Comparison of ENCODE assay signal across 9 mouse cellular contexts in the genomic region with DNA sequence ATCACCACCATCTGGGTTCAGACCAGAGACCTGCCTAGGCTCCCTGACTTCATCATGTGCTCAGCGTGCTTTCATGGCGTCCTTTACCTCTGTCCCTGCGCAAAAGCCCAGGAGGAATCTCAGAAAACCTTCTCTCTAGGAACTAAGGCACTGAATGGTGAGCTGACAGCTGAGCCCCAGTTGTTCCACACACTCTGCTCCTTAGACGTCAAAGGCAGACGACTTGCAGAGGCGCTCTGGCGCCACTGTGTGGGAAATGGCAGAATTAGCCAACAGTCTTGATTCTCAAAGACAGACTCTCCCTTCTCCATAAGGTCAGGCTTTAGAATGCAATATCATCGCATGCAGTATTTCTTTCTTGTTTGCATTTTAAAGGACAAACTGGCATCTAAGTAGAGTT. TPM values are rescaled to one million over a fixed set of nuclear protein-coding genes. Genes with fewer than 3 reads are reported as not detected.
DNase-seq lines count a peak whose midpoint lies in the region; ATAC-seq and TF ChIP-seq lines count a peak whose summit lies in the region.
"Had no signal": no experiment of that assay in that cellular context is flagged by ENCODE, and none has a peak within 500 bp of the region (broad histone marks: within the 10 kb centered on the region; RNA-seq: fewer than 3 reads in every experiment).

No protein-coding gene starts in this region.

- H3K4me1 ChIP-seq in intestine, postnatal 0 days (replicated peaks; ENCODE audit: control insufficient read depth, insufficient read depth, low read length) = no peaks in the 10 kb centered on the region
- no peaks in the 10 kb centered on the region for H3K4me1 ChIP-seq in limb, embryonic 10.5 days
- no peaks in the 10 kb centered on the region; the same call in 1 of the 2 replicates for H3K4me1 ChIP-seq in midbrain, embryonic 14.5 days (ENCODE audit: control insufficient read depth, insufficient read depth, low read length)
- H3K4me1 ChIP-seq in spleen, adult 2 months (ENCODE audit: control insufficient read depth, insufficient read depth, insufficient read length) = no peaks in the 10 kb centered on the region

- H3K4me2 ChIP-seq in intestine, postnatal 0 days (replicated peaks; ENCODE audit: low read depth) = no peak overlapping the region
- no peak overlapping the region for H3K4me2 ChIP-seq in midbrain, embryonic 14.5 days (ENCODE audit: low read length)

- H3K36me3 ChIP-seq in intestine, postnatal 0 days (ENCODE audit: control insufficient read depth, insufficient read depth) = 0 out of 2 replicates have a peak, but pooled peaks cover 4% of the 10 kb centered on the region
- peaks cover 17% of the 10 kb centered on the region for H3K36me3 ChIP-seq in limb, embryonic 10.5 days
- H3K36me3 ChIP-seq in midbrain, embryonic 14.5 days (ENCODE audit: control insufficient read depth, insufficient read depth, low read length) = peaks cover 10% of the 10 kb centered on the region
- H3K36me3 ChIP-seq in spleen, adult 2 months (ENCODE audit: control insufficient read depth, insufficient read depth, low read length) = peaks cover 5% of the 10 kb centered on the region

- no peak for TF ChIP-seq POLR2A in brain, embryonic 14.5 days (IDR thresholded peaks at IDR 0.05; ENCODE audit: borderline replicate concordance, extremely low read depth, insufficient read depth, insufficient read length, poor library complexity, severe bottlenecking)
- no peak for TF ChIP-seq POLR2A in spleen, adult 2 months (IDR thresholded peaks at IDR 0.05; ENCODE audit: low read depth, low read length)

- H3K27ac ChIP-seq in intestine, postnatal 0 days (ENCODE audit: low read depth, low read length) = no peak overlapping the region
- no peak overlapping the region for H3K27ac ChIP-seq in limb, embryonic 10.5 days
- H3K27ac ChIP-seq in midbrain, embryonic 14.5 days (replicated peaks; ENCODE audit: low read depth, low read length) = no peak overlapping the region
- no peak overlapping the region for H3K27ac ChIP-seq in spleen, adult 2 months (ENCODE audit: insufficient read depth, low read length)

- H3K27me3 ChIP-seq in intestine, postnatal 0 days (replicated peaks; ENCODE audit: control insufficient read depth, insufficient read depth, low read length) = no peaks in the 10 kb centered on the region
- H3K27me3 ChIP-seq in limb, embryonic 10.5 days (ENCODE audit: low read depth, poor library complexity, severe bottlenecking) = no peaks in the 10 kb centered on the region
- no peaks in the 10 kb centered on the region for H3K27me3 ChIP-seq in midbrain, embryonic 14.5 days (ENCODE audit: control insufficient read depth, insufficient read depth, low read length)
- H3K27me3 ChIP-seq in spleen, adult 2 months (ENCODE audit: control insufficient read depth, insufficient read depth, low read length) = no peaks in the 10 kb centered on the region

- ATAC-seq in frontal cortex, adult (ENCODE audit: low TSS enrichment) = peak; percentile 94
- ATAC-seq in intestine, postnatal 0 days = no peak
- ATAC-seq in midbrain, embryonic 14.5 days (ENCODE audit: low FRiP score, low TSS enrichment) = no peak; the same call in 1 of the 2 replicates

- DNase-seq in cerebellum, adult 9-11 months = peak; percentile 19
- no peak for DNase-seq in cerebellum, adult 11 months
- peak; percentile 88 for DNase-seq in brain, embryonic 14.5 days (ENCODE audit: low read depth)
- DNase-seq in limb, embryonic 10.5 days (ENCODE audit: low spot score) = peak; percentile 62
- peak; percentile 89 for DNase-seq in midbrain, embryonic 14.5 days
- DNase-seq in spleen, adult 2 months (ENCODE audit: low read depth in 1 of 2, low spot score in 2 of 2) = peak; percentile 25 to 58

- TF ChIP-seq CTCF in brain, embryonic 14.5 days (IDR thresholded peaks at IDR 0.05; ENCODE audit: borderline replicate concordance, extremely low read depth, insufficient read depth, insufficient read length) = peak; percentile 93
- peak; percentile 95 for TF ChIP-seq CTCF in intestine, postnatal 0 days (IDR thresholded peaks at IDR 0.05; ENCODE audit: low read depth)
- peak; percentile 80; the same call in 1 of the 2 replicates for TF ChIP-seq CTCF in spleen, adult 2 months (IDR thresholded peaks at IDR 0.05; ENCODE audit: extremely low read depth, insufficient read depth, insufficient read length, insufficient replicate concordance)

- no peaks in the 10 kb centered on the region for H3K9me3 ChIP-seq in intestine, postnatal 0 days (ENCODE audit: control insufficient read depth)
- no peaks in the 10 kb centered on the region for H3K9me3 ChIP-seq in limb, embryonic 10.5 days (replicated peaks)
- H3K9me3 ChIP-seq in midbrain, embryonic 14.5 days (ENCODE audit: control insufficient read depth, low read length) = no peaks in the 10 kb centered on the region
- H3K9me3 ChIP-seq: megakaryocyte, embryonic 14.5 days had no signal

- H3K9ac ChIP-seq in intestine, postnatal 0 days (ENCODE audit: low read depth, low read length) = 0 out of 2 replicates have a peak overlapping the region, but pooled peaks have one; percentile 1
- no peak overlapping the region for H3K9ac ChIP-seq in midbrain, embryonic 14.5 days (replicated peaks; ENCODE audit: low read length)

- no peak overlapping the region for H3K4me3 ChIP-seq in intestine, postnatal 0 days (ENCODE audit: low read depth, low read length)
- no peak overlapping the region for H3K4me3 ChIP-seq in limb, embryonic 10.5 days
- H3K4me3 ChIP-seq in midbrain, embryonic 14.5 days (replicated peaks; ENCODE audit: low read depth, low read length) = no peak overlapping the region
- no peak overlapping the region for H3K4me3 ChIP-seq in spleen, adult 2 months (ENCODE audit: extremely low read depth, insufficient read depth, insufficient read length)
- H3K4me3 ChIP-seq: megakaryocyte, embryonic 14.5 days had no signal

- WGBS in intestine, postnatal 0 days = 17% methylated on average over 8 of the region's 8 CpGs
- 22% methylated on average over 8 of the region's 8 CpGs for WGBS in limb, embryonic 10.5 days
- WGBS in midbrain, embryonic 14.5 days = 16% methylated on average over 8 of the region's 8 CpGs
- WGBS in spleen, adult 2 months = 24% methylated on average over 8 of the region's 8 CpGs

RNA-seq across cellular contexts. Expression of gene Svbp, which starts 9.6 kb away (rescaled TPM):
- polyA plus RNA-seq in brain, embryonic 14.5 days (2012; rRNA removed) = 132 and 160 TPM in 2 replicates
- polyA plus RNA-seq in intestine, postnatal 0 days (2015; fragmentation: Nextera tagmentation; extraction: Ambion mirVana) = 88.1 and 91.6 TPM in 2 replicates
- polyA plus RNA-seq in limb, embryonic 10.5 days (2016; fragmentation: Nextera tagmentation; extraction: Ambion mirVana) = 115 and 133 TPM in 2 replicates
- polyA plus RNA-seq in midbrain, embryonic 14.5 days (2014; fragmentation: Nextera tagmentation; extraction: Ambion mirVana) = 253 and 300 TPM in 2 replicates
- 23.0 and 24.8 TPM in 2 replicates for polyA plus RNA-seq in spleen, adult 2 months (2012; rRNA removed)

RNA-seq across cellular contexts. Expression of gene Tmem269, which starts 13.3 kb away (rescaled TPM):
- 0.66 and 0.79 TPM in 2 replicates for polyA plus RNA-seq in brain, embryonic 14.5 days (2012; rRNA removed)
- polyA plus RNA-seq in intestine, postnatal 0 days (2015; fragmentation: Nextera tagmentation; extraction: Ambion mirVana) = 0.10 and 0.12 TPM in 2 replicates
- not detected in 2 replicates for polyA plus RNA-seq in limb, embryonic 10.5 days (2016; fragmentation: Nextera tagmentation; extraction: Ambion mirVana)
- 0.29 and 0.54 TPM in 2 replicates for polyA plus RNA-seq in midbrain, embryonic 14.5 days (2014; fragmentation: Nextera tagmentation; extraction: Ambion mirVana)
- 0.06 and 0.07 TPM in 2 replicates for polyA plus RNA-seq in spleen, adult 2 months (2012; rRNA removed)

RNA-seq across cellular contexts. Expression of gene Ermap, which starts 14.9 kb away (rescaled TPM):
- polyA plus RNA-seq in brain, embryonic 14.5 days (2012; rRNA removed) = 1.3 TPM in 2 replicates
- 0.05 and 0.18 TPM in 2 replicates for polyA plus RNA-seq in intestine, postnatal 0 days (2015; fragmentation: Nextera tagmentation; extraction: Ambion mirVana)
- 6.8 and 7.7 TPM in 2 replicates for polyA plus RNA-seq in limb, embryonic 10.5 days (2016; fragmentation: Nextera tagmentation; extraction: Ambion mirVana)
- 0.24 and 0.63 TPM in 2 replicates for polyA plus RNA-seq in midbrain, embryonic 14.5 days (2014; fragmentation: Nextera tagmentation; extraction: Ambion mirVana)
- 52.3 and 53.8 TPM in 2 replicates for polyA plus RNA-seq in spleen, adult 2 months (2012; rRNA removed)

RNA-seq across cellular contexts. Expression of gene AU022252, which starts 27.8 kb away (rescaled TPM):
- polyA plus RNA-seq in brain, embryonic 14.5 days (2012; rRNA removed) = 13.5 and 18.2 TPM in 2 replicates
- 15.0 and 15.1 TPM in 2 replicates for polyA plus RNA-seq in intestine, postnatal 0 days (2015; fragmentation: Nextera tagmentation; extraction: Ambion mirVana)
- 38.1 and 43.3 TPM in 2 replicates for polyA plus RNA-seq in limb, embryonic 10.5 days (2016; fragmentation: Nextera tagmentation; extraction: Ambion mirVana)
- 21.1 and 26.0 TPM in 2 replicates for polyA plus RNA-seq in midbrain, embryonic 14.5 days (2014; fragmentation: Nextera tagmentation; extraction: Ambion mirVana)
- 2.3 and 2.7 TPM in 2 replicates for polyA plus RNA-seq in spleen, adult 2 months (2012; rRNA removed)

RNA-seq across cellular contexts. Expression of gene P3h1, which starts 28.0 kb away (rescaled TPM):
- polyA plus RNA-seq in brain, embryonic 14.5 days (2012; rRNA removed) = 23.2 and 24.4 TPM in 2 replicates
- 12.2 and 13.0 TPM in 2 replicates for polyA plus RNA-seq in intestine, postnatal 0 days (2015; fragmentation: Nextera tagmentation; extraction: Ambion mirVana)
- polyA plus RNA-seq in limb, embryonic 10.5 days (2016; fragmentation: Nextera tagmentation; extraction: Ambion mirVana) = 12.7 and 16.0 TPM in 2 replicates
- polyA plus RNA-seq in midbrain, embryonic 14.5 days (2014; fragmentation: Nextera tagmentation; extraction: Ambion mirVana) = 10.1 TPM in 2 replicates
- 5.9 and 8.1 TPM in 2 replicates for polyA plus RNA-seq in spleen, adult 2 months (2012; rRNA removed)
